Comparison of ENCODE assay signal across 9 mouse cellular contexts in genomic region chr11:94213735-94214594, GRCm38 (mm10). TPM values are rescaled to one million over a fixed set of nuclear protein-coding genes. Genes with fewer than 3 reads are reported as not detected.
A peak's percentile ranks its signal among the peaks of the same experiment; 100 is the strongest.
DNase-seq lines count a peak whose midpoint lies in the region; ATAC-seq and TF ChIP-seq lines count a peak whose summit lies in the region.
"Had no signal": no experiment of that assay in that cellular context is flagged by ENCODE, and none has a peak within 500 bp of the region (broad histone marks: within the 10 kb centered on the region; RNA-seq: fewer than 3 reads in every experiment).

No protein-coding gene starts in this region.

- peaks cover 55% of the 10 kb centered on the region for H3K4me1 ChIP-seq in forebrain, embryonic 10.5 days
- H3K4me1 ChIP-seq in forebrain, embryonic 11.5 days (replicated peaks; ENCODE audit: control insufficient read depth, insufficient read depth, low read length) = peaks cover 7% of the 10 kb centered on the region; the same call in 1 of the 2 replicates
- peaks cover 32% of the 10 kb centered on the region for H3K4me1 ChIP-seq in E14TG2a.4 (replicated peaks; ENCODE audit: low read depth, low read length)
- peaks cover 6% of the 10 kb centered on the region for H3K4me1 ChIP-seq in cortical plate, adult 2 months (ENCODE audit: control insufficient read depth, insufficient read depth, low read length)

- peak; percentile 20; the same call in 1 of the 2 replicates for TF ChIP-seq POLR2A in cortical plate, adult 2 months (IDR thresholded peaks at IDR 0.05; ENCODE audit: extremely low read depth, insufficient read depth, low read length)

- no peak overlapping the region for H3K9ac ChIP-seq in forebrain, embryonic 11.5 days (ENCODE audit: low read length)
- H3K9ac ChIP-seq: embryonic facial prominence, embryonic 12.5 days had no signal

- H3K27ac ChIP-seq in forebrain, embryonic 10.5 days = no peak overlapping the region
- H3K27ac ChIP-seq in forebrain, embryonic 11.5 days (ENCODE audit: low read depth, low read length) = no peak overlapping the region
- H3K27ac ChIP-seq in cortical plate, adult 2 months (ENCODE audit: insufficient read depth, low read length) = peak overlapping the region; percentile 36; the same call in 1 of the 2 replicates
- H3K27ac ChIP-seq: embryonic facial prominence, embryonic 12.5 days had no signal

- no peaks in the 10 kb centered on the region for H3K27me3 ChIP-seq in forebrain, embryonic 10.5 days (ENCODE audit: poor library complexity, severe bottlenecking)
- H3K27me3 ChIP-seq in forebrain, embryonic 11.5 days (ENCODE audit: control insufficient read depth, insufficient read depth, low read length) = no peaks in the 10 kb centered on the region
- H3K27me3 ChIP-seq in E14TG2a.4 (ENCODE audit: insufficient read depth, low read length) = no peaks in the 10 kb centered on the region
- H3K27me3 ChIP-seq: embryonic facial prominence, embryonic 12.5 days had no signal

- peak overlapping the region; percentile 15 for H3K4me3 ChIP-seq in forebrain, embryonic 10.5 days
- H3K4me3 ChIP-seq in forebrain, embryonic 11.5 days (ENCODE audit: low read depth, low read length) = no peak overlapping the region
- H3K4me3 ChIP-seq in E14TG2a.4 (replicated peaks; ENCODE audit: low read length) = 0 out of 2 replicates have a peak overlapping the region, but pooled peaks have one; percentile 7
- peak overlapping the region; percentile 44 for H3K4me3 ChIP-seq in cortical plate, adult 2 months (ENCODE audit: insufficient read depth, low read length)

- H3K4me2 ChIP-seq in forebrain, embryonic 11.5 days (ENCODE audit: low read depth, low read length, severe bottlenecking) = no peak overlapping the region

- no peak for ATAC-seq in forebrain, embryonic 11.5 days (replicated peaks; ENCODE audit: low FRiP score)

- 93% methylated on average over 29 of the region's 29 CpGs for WGBS in forebrain, embryonic 10.5 days
- WGBS in forebrain, embryonic 11.5 days = 92% methylated on average over 29 of the region's 29 CpGs

- H3K36me3 ChIP-seq in forebrain, embryonic 10.5 days (replicated peaks) = peaks cover 21% of the 10 kb centered on the region
- peaks cover 6% of the 10 kb centered on the region; the same call in 1 of the 2 replicates for H3K36me3 ChIP-seq in forebrain, embryonic 11.5 days (ENCODE audit: control insufficient read depth, insufficient read depth, low read length)
- peaks cover 25% of the 10 kb centered on the region for H3K36me3 ChIP-seq in E14TG2a.4 (ENCODE audit: insufficient read depth, low read length)

- no peak for TF ChIP-seq CTCF in E14TG2a.4 (conservative IDR thresholded peaks at IDR 0.05; ENCODE audit: low read length)
- no peak for TF ChIP-seq CTCF in cortical plate, adult 2 months (IDR thresholded peaks at IDR 0.05; ENCODE audit: extremely low read depth, insufficient read depth, low read length)

- no peaks in the 10 kb centered on the region for H3K9me3 ChIP-seq in forebrain, embryonic 10.5 days
- no peaks in the 10 kb centered on the region for H3K9me3 ChIP-seq in forebrain, embryonic 11.5 days (ENCODE audit: control insufficient read depth, low read length)
- H3K9me3 ChIP-seq in E14TG2a.4 (ENCODE audit: low read length) = no peaks in the 10 kb centered on the region
- H3K9me3 ChIP-seq: embryonic facial prominence, embryonic 12.5 days had no signal

- no peak for DNase-seq in forebrain, embryonic 10.5 days (ENCODE audit: extremely low spot score, low spot score)
- no peak for DNase-seq in forebrain, embryonic 11.5 days (ENCODE audit: low spot score)
- peak; percentile 50 for DNase-seq in kidney, adult 18-20 months
- DNase-seq in skeletal muscle tissue, adult 2 months (ENCODE audit: low read depth, low spot score) = peak; percentile 78
- no peak for DNase-seq in natural killer cell, adult 2 months (ENCODE audit: low spot score in 2 of 2)
- DNase-seq in spleen, postnatal 36 days (ENCODE audit: low spot score in 2 of 2) = no peak

RNA-seq across cellular contexts. Expression of gene Tob1, which starts 2.7 kb away (rescaled TPM):
- 18.8 and 20.1 TPM in 2 replicates for polyA plus RNA-seq in forebrain, embryonic 10.5 days (2016; fragmentation: Nextera tagmentation; extraction: Ambion mirVana)
- 43.0 and 44.0 TPM in 2 replicates for polyA plus RNA-seq in forebrain, embryonic 11.5 days (2014; fragmentation: Nextera tagmentation; extraction: Ambion mirVana)
- polyA plus RNA-seq in cortical plate, adult 2 months (2012; rRNA removed) = 31.6 and 33.8 TPM in 2 replicates

RNA-seq across cellular contexts. Expression of gene Wfikkn2, which starts 31.8 kb away (rescaled TPM):
- 0.46 and 1.2 TPM in 2 replicates for polyA plus RNA-seq in forebrain, embryonic 10.5 days (2016; fragmentation: Nextera tagmentation; extraction: Ambion mirVana)
- polyA plus RNA-seq in forebrain, embryonic 11.5 days (2014; fragmentation: Nextera tagmentation; extraction: Ambion mirVana) = 1.9 and 2.9 TPM in 2 replicates
- 1.1 and 1.3 TPM in 2 replicates for polyA plus RNA-seq in cortical plate, adult 2 months (2012; rRNA removed)

Comparison
In these comparisons a context has a peak if more than half of its experiments do, and no peak if none do; other contexts are left out.
1. DNase-seq: peak in kidney, adult 18-20 months (single experiment) and skeletal muscle tissue, adult 2 months (single experiment); none in forebrain, embryonic 10.5 days (single experiment), forebrain, embryonic 11.5 days (single experiment), natural killer cell, adult 2 months (0 of 2) and spleen, postnatal 36 days (0 of 2).